Mouse (Mus musculus): Measurements from ENCODE around the gene Tmem8b.

DNA sequence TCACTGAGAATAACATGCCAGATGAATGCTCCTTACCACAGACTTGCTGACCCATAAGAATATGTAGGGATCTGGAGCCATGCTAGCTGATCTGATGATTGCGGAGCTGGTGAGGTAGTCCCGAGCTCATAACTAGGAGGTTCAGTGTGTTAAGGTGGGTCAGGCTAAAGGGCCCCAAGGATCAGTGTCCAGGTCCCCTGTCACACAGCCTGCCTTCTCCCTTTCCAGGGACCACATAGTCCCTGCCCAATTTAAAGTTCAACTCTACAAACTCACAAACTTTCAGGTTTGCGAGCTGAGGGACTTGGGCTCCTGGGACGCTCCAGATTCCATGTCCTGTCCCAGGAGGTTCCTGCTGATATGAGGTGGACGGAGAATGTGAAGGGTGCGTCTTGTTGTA lies 31.9 kb downstream of the Tmem8b start, which contains the start of gene Olfr70:
- TF ChIP-seq CTCF (IDR thresholded peaks at IDR 0.05; ENCODE audit: low read depth) (no peak), EP300 (IDR thresholded peaks at IDR 0.05; ENCODE audit: low read depth) (no peak)
